Mouse (Mus musculus): ENCODE results near the gene Trmu. TPM values are rescaled to one million over a fixed set of nuclear protein-coding genes. Genes with fewer than 3 reads are reported as not detected.
A peak's percentile ranks its signal among the peaks of the same experiment; 100 is the strongest.

Gene Trmu
- polyA plus RNA-seq (2012; rRNA removed) (9.5 and 15.2 TPM in 2 replicates), polyA plus RNA-seq (2014; fragmentation: Nextera tagmentation; extraction: Ambion mirVana) (10.9 and 12.7 TPM in 2 replicates)

- Histone ChIP-seq H3K36me3 (replicated peaks; ENCODE audit: control insufficient read depth, insufficient read depth, low read depth) (peaks cover 30% of the 10 kb centered on the region), H3K9ac (replicated peaks) (peak within 1 kb of the TSS; percentile 85), H3K9me3 (ENCODE audit: control insufficient read depth, low read length) (no peaks in the 10 kb centered on the region), H3K27ac (peak within 1 kb of the TSS; percentile 14), H3K4me2 (ENCODE audit: low read depth) (peak within 1 kb of the TSS; percentile 89), H3K27me3 (ENCODE audit: control insufficient read depth, insufficient read depth, low read length) (no peaks in the 10 kb centered on the region), H3K4me3 (ENCODE audit: insufficient read depth in 1 of 2, low read depth in 2 of 2, low read length in 2 of 2) (peak within 1 kb of the TSS; percentile 64 to 91), H3K4me1 (replicated peaks; ENCODE audit: control insufficient read depth in 2 of 2, insufficient read depth in 2 of 2, low read length in 1 of 2) (peaks cover 2 to 5% of the 10 kb centered on the region in 2 experiments; a peak in 1 of 4 replicates)
- ATAC-seq (ENCODE audit: insufficient read depth) (peak; percentile 95), DNase-seq (ENCODE audit: low read depth in 3 of 3, low spot score in 3 of 3) (peak; percentile 77 to 79 (median 78))
- TF ChIP-seq EP300 (IDR thresholded peaks at IDR 0.05; ENCODE audit: low read depth) = no peak
- peak; percentile 78 for TF ChIP-seq CTCF (IDR thresholded peaks at IDR 0.05; ENCODE audit: low read depth)
- 1% methylated on average over 48 of the region's 50 CpGs for WGBS (ENCODE audit: insufficient replicate concordance)
Observed at GRCm38 (mm10) chr15:85878848-85879497, at the start of gene Trmu. Trmu (plus strand) TSS chr15:85879312.

- TF ChIP-seq CTCF (IDR thresholded peaks at IDR 0.05; ENCODE audit: low read depth) (no peak), EP300 (IDR thresholded peaks at IDR 0.05; ENCODE audit: low read depth) (no peak)
- ATAC-seq (ENCODE audit: insufficient read depth) = no peak
- no peak for DNase-seq (ENCODE audit: low read depth in 3 of 3, low spot score in 3 of 3)
- Histone ChIP-seq H3K27ac (no peak overlapping the region), H3K36me3 (replicated peaks; ENCODE audit: control insufficient read depth, insufficient read depth, low read depth) (no peaks in the 10 kb centered on the region), H3K4me1 (replicated peaks; ENCODE audit: control insufficient read depth in 2 of 2, insufficient read depth in 2 of 2, low read length in 1 of 2) (peaks cover 9 to 23% of the 10 kb centered on the region in 2 experiments), H3K4me2 (ENCODE audit: low read depth) (no peak overlapping the region; the same call in 1 of the 2 replicates), H3K9ac (replicated peaks) (no peak overlapping the region), H3K4me3 (ENCODE audit: insufficient read depth in 1 of 2, low read depth in 2 of 2, low read length in 2 of 2) (no peak overlapping the region), H3K27me3 (ENCODE audit: control insufficient read depth, insufficient read depth, low read length) (no peaks in the 10 kb centered on the region), H3K9me3 (ENCODE audit: control insufficient read depth, low read length) (no peaks in the 10 kb centered on the region)
- 53% methylated on average over 5 of the region's 5 CpGs for WGBS (ENCODE audit: insufficient replicate concordance)
Observed at GRCm38 (mm10) chr15:85829470-85829869, 49.6 kb upstream of the Trmu start.

GRCm38 (mm10) chr15:85831954-85832590, 47.0 kb upstream of the Trmu start, which contains the start of gene Ttc38:
Ttc38 (plus strand) TSS chr15:85832306.
- Histone ChIP-seq H3K36me3 (replicated peaks; ENCODE audit: control insufficient read depth, insufficient read depth, low read depth) (no peaks in the 10 kb centered on the region), H3K4me1 (replicated peaks; ENCODE audit: control insufficient read depth in 2 of 2, insufficient read depth in 2 of 2, low read length in 1 of 2) (peaks cover 5 to 17% of the 10 kb centered on the region in 2 experiments), H3K9ac (replicated peaks) (peak within 1 kb of the TSS; percentile 49; the same call in 1 of the 2 replicates), H3K4me2 (ENCODE audit: low read depth) (peak within 1 kb of the TSS; percentile 63), H3K27me3 (ENCODE audit: control insufficient read depth, insufficient read depth, low read length) (no peaks in the 10 kb centered on the region), H3K4me3 (ENCODE audit: insufficient read depth in 1 of 2, low read depth in 2 of 2, low read length in 2 of 2) (peak within 1 kb of the TSS; percentile 60 to 65), H3K9me3 (ENCODE audit: control insufficient read depth, low read length) (no peaks in the 10 kb centered on the region), H3K27ac (no peak within 1 kb of the TSS; the same call in 1 of the 2 replicates)
- 2% methylated on average over 27 of the region's 27 CpGs for WGBS (ENCODE audit: insufficient replicate concordance)
- DNase-seq (ENCODE audit: low read depth in 3 of 3, low spot score in 3 of 3) (peak; percentile 48 to 61 (median 58)), ATAC-seq (ENCODE audit: insufficient read depth) (peak; percentile 89)
- TF ChIP-seq CTCF (IDR thresholded peaks at IDR 0.05; ENCODE audit: low read depth) (peak; percentile 4; the same call in 1 of the 2 replicates), EP300 (IDR thresholded peaks at IDR 0.05; ENCODE audit: low read depth) (no peak)

GRCm38 (mm10) chr15:85832599-85832998, 46.5 kb upstream of the Trmu start:
- Histone ChIP-seq H3K27ac (no peak overlapping the region), H3K4me1 (replicated peaks; ENCODE audit: control insufficient read depth in 2 of 2, insufficient read depth in 2 of 2, low read length in 1 of 2) (peaks cover 3 to 14% of the 10 kb centered on the region in 2 experiments; a peak in 1 of 4 replicates), H3K36me3 (replicated peaks; ENCODE audit: control insufficient read depth, insufficient read depth, low read depth) (no peaks in the 10 kb centered on the region), H3K9me3 (ENCODE audit: control insufficient read depth, low read length) (no peaks in the 10 kb centered on the region), H3K4me2 (ENCODE audit: low read depth) (peak overlapping the region; percentile 63), H3K4me3 (ENCODE audit: insufficient read depth in 1 of 2, low read depth in 2 of 2, low read length in 2 of 2) (peak overlapping the region; percentile 60 to 65), H3K27me3 (ENCODE audit: control insufficient read depth, insufficient read depth, low read length) (no peaks in the 10 kb centered on the region), H3K9ac (replicated peaks) (peak overlapping the region; percentile 49; the same call in 1 of the 2 replicates)
- no peak for TF ChIP-seq CTCF (IDR thresholded peaks at IDR 0.05; ENCODE audit: low read depth)
- TF ChIP-seq EP300 (IDR thresholded peaks at IDR 0.05; ENCODE audit: low read depth) = no peak
- no peak for ATAC-seq (ENCODE audit: insufficient read depth)
- DNase-seq (ENCODE audit: low read depth in 3 of 3, low spot score in 3 of 3) = no peak
- 42% methylated on average over 8 of the region's 8 CpGs for WGBS (ENCODE audit: insufficient replicate concordance)

- Histone ChIP-seq H3K4me1 (replicated peaks; ENCODE audit: control insufficient read depth in 2 of 2, insufficient read depth in 2 of 2, low read length in 1 of 2) (peaks cover 3% of the 10 kb centered on the region in 2 experiments; a peak in 1 of 4 replicates), H3K9me3 (ENCODE audit: control insufficient read depth, low read length) (no peaks in the 10 kb centered on the region), H3K36me3 (replicated peaks; ENCODE audit: control insufficient read depth, insufficient read depth, low read depth) (no peaks in the 10 kb centered on the region), H3K27me3 (ENCODE audit: control insufficient read depth, insufficient read depth, low read length) (no peaks in the 10 kb centered on the region), H3K4me3 (ENCODE audit: insufficient read depth in 1 of 2, low read depth in 2 of 2, low read length in 2 of 2) (no peak overlapping the region), H3K4me2 (ENCODE audit: low read depth) (no peak overlapping the region), H3K27ac (no peak overlapping the region), H3K9ac (replicated peaks) (no peak overlapping the region)
- DNase-seq (ENCODE audit: low read depth in 3 of 3, low spot score in 3 of 3) (no peak), ATAC-seq (ENCODE audit: insufficient read depth) (no peak)
- TF ChIP-seq CTCF (IDR thresholded peaks at IDR 0.05; ENCODE audit: low read depth) = peak; percentile 59
- no peak for TF ChIP-seq EP300 (IDR thresholded peaks at IDR 0.05; ENCODE audit: low read depth)
- WGBS (ENCODE audit: insufficient replicate concordance) = 45% methylated on average over 3 of the region's 3 CpGs
Observed at GRCm38 (mm10) chr15:85835335-85835734, 43.8 kb upstream of the Trmu start.
